Mouse (Mus musculus) cerebellum, adult 2 months (tissue): ENCODE results near the gene Ppp5c.

ENCODE experiments used
- CTCF ChIP-seq: fragments of 200-500 bp; IDR thresholded peaks from 2 replicates; pipeline ENCODE4 v1.5.1; 2011; ENCODE audit warnings: low read depth, mild to moderate bottlenecking, control low read depth, low read length, moderate library complexity, borderline replicate concordance; ENCODE audit not compliant: insufficient read depth
- POLR2A ChIP-seq: fragments of 200-500 bp; IDR thresholded peaks from 2 replicates; pipeline ENCODE4 v1.6.1; 2011; ENCODE audit warnings: low read length, control low read depth, borderline replicate concordance; ENCODE audit not compliant: insufficient read depth

DNA sequence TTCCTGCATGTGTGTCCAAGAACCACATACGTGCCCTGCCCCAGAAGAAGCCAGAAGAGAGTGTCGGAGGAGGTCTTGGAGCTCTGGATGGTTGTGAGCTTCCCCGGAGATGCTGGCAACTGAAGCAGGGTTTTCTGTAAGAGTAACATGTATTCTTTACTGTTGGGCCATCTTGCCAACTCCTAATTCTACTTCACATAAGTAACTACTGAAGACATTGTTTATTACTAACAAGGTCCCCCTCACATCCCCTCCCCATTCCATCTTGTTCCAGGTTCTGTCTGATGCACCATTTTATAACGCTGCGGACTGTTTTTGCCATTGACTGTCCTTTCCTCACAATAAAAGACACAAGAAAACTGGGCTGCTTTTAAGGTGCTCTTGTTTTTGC is 45.8 kb upstream of the Ppp5c start:
- TF ChIP-seq CTCF (no peak), POLR2A (no peak)
